Mouse (Mus musculus) neural tube, embryonic 12.5 days (tissue): ENCODE measurements at regions not wholly inside any gene's neighbourhood (a gene's known extent, or its start where the extent isn't known, plus 50 kb on each side); places are given as distances from the start of the nearest gene placed in this dataset.

Source experiments
- ATAC-seq: fragments of 200-750 bp; cut with Nextera tagmentation; 2 replicates; pipeline ENCODE4 v1.8.0; 2017; ENCODE audit warnings: low read depth, mild to moderate bottlenecking, moderate TSS enrichment, moderate library complexity; ENCODE audit not compliant: low FRiP score
- H3K27ac ChIP-seq: fragments of 300-500 bp; sonication (generic); 2 replicates; pipeline ENCODE4 v1.5.1; 2016
- H3K27me3 ChIP-seq: fragments of 300-500 bp; sonication (generic); replicated peaks from 2 replicates; pipeline ENCODE4 v1.6.1; 2016; ENCODE audit warnings: mild to moderate bottlenecking
- H3K36me3 ChIP-seq: fragments of 300-500 bp; sonication (generic); 2 replicates; pipeline ENCODE4 v1.6.1; 2016; ENCODE audit warnings: mild to moderate bottlenecking
- H3K4me1 ChIP-seq: fragments of 300-500 bp; sonication (generic); 2 replicates; pipeline ENCODE4 v1.6.1; 2016
- H3K4me2 ChIP-seq: fragments of 300-500 bp; sonication (generic); replicated peaks from 2 replicates; pipeline ENCODE4 v1.6.1; 2016; ENCODE audit warnings: mild to moderate bottlenecking
- H3K4me3 ChIP-seq: fragments of 300-500 bp; sonication (generic); 2 replicates; pipeline ENCODE4 v1.5.1; 2016
- H3K9ac ChIP-seq: fragments of 300-500 bp; sonication (generic); 2 replicates; pipeline ENCODE4 v1.6.1; 2016; ENCODE audit warnings: mild to moderate bottlenecking
- H3K9me3 ChIP-seq: fragments of 300-500 bp; sonication (generic); 2 replicates; pipeline ENCODE4 v1.6.1; 2016; ENCODE audit warnings: mild to moderate bottlenecking
- WGBS: fragments of 180-500 bp; shearing (Covaris S2); methylation state at CpG from one replicate; pipeline ENCODE4 v1.1.7; 2016; 5-methylcytosine and 5-hydroxymethylcytosine counted together

DNA sequence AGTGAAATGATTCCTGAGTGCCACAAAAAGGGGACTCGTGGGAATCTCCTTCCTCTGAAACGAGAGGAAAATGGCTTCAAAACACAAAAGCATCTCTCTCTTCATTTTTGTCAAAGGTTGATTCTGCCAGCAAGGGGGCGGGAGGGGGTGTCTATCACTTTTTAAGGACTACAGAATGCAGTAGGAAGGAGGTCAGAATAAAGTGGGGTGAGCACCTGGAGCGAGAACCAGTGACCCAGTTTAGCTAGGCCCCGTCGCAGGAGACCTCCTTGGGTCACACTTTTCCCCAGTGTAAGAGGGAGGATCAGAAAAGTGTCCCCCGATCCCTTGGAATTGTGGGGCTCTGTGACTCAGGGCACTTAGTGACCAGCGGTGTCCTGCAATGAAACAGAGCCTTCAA lies 133.1 kb downstream of the Tgfb2 start:
- no peak overlapping the region for H3K4me2 ChIP-seq
- no peaks in the 10 kb centered on the region for H3K9me3 ChIP-seq
- H3K27ac ChIP-seq, result no peak overlapping the region
- H3K36me3 ChIP-seq, result no peaks in the 10 kb centered on the region
- no peak overlapping the region for H3K4me3 ChIP-seq
- no peaks in the 10 kb centered on the region for H3K4me1 ChIP-seq
- no peak overlapping the region for H3K9ac ChIP-seq
- H3K27me3 ChIP-seq, result no peaks in the 10 kb centered on the region
- 91% methylated on average over 8 of the region's 8 CpGs for WGBS
- ATAC-seq, result no peak

DNA sequence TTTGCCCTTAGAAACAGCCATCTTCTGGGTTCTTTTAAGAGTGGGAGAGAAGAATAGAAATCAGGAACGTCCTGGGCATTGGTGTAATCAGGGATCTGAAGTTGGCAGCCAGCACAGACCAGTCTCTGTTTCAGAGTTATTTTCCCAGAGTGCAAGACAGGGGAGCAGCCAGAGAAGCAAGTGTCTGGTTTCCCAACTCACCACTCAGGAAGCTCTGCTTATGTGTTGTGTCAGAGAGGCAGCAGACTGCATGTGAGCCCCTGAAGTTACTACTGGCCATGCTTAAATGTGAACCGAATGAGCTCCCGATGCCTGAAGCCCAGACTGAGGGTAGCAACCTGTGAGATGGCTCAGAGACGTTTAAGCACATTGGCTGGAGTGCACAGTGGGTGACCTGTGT lies 133.7 kb downstream of the Tgfb2 start:
- H3K4me3 ChIP-seq, result no peak overlapping the region
- WGBS, result 80% methylated on average over 4 of the region's 4 CpGs
- no peaks in the 10 kb centered on the region for H3K9me3 ChIP-seq
- no peak overlapping the region for H3K27ac ChIP-seq
- no peaks in the 10 kb centered on the region for H3K36me3 ChIP-seq
- ATAC-seq, result no peak
- no peak overlapping the region for H3K9ac ChIP-seq
- H3K4me1 ChIP-seq, result no peaks in the 10 kb centered on the region
- H3K27me3 ChIP-seq, result no peaks in the 10 kb centered on the region
- H3K4me2 ChIP-seq, result no peak overlapping the region

DNA sequence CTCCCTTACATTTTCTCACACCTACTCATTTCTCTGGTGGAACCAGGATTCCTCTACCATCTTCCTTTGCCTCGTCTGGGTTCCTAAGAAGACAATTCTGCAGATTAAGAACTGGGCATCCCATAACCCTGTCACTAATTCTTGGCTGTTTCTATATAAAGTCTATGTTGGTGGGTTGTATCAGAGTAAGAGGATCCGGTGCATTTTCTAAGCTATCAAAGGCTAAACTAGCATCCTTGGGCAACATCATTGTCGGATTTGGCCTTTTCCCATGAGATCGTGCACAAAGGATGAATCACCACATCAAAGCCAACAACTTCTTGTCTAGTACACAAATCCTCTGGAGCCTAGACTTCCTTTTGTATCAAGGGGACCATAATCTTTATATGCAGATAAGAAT lies 137.3 kb downstream of the Tgfb2 start:
- Histone ChIP-seq H3K36me3 (no peaks in the 10 kb centered on the region), H3K9me3 (no peaks in the 10 kb centered on the region), H3K4me1 (0 out of 2 replicates have a peak, but pooled peaks cover 4% of the 10 kb centered on the region), H3K4me3 (no peak overlapping the region), H3K9ac (no peak overlapping the region), H3K27ac (no peak overlapping the region), H3K4me2 (no peak overlapping the region), H3K27me3 (no peaks in the 10 kb centered on the region)
- WGBS, result 91% methylated on average over 4 of the region's 4 CpGs
- no peak for ATAC-seq

DNA sequence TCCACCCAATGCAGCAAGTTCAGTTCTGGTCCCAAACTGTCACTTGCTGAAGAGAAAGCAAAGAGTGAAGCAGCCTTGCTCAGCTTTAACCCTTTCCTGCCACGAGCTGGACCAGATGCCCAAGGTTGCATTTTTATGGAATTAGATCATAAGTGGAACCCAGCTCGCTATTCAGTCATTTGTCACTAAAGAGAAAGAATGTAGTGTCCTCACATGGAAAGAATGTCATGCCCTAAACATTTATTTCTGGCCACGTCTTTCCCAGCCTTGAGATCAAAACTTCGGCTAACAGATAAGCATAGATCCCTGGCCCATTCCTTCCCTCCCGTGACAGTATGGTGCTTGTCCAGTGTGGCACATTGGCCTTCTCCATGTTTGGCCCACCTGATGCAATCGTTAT lies 137.7 kb downstream of the Tgfb2 start:
- Histone ChIP-seq H3K27me3 (no peaks in the 10 kb centered on the region), H3K4me2 (no peak overlapping the region), H3K36me3 (no peaks in the 10 kb centered on the region), H3K4me1 (0 out of 2 replicates have a peak, but pooled peaks cover 4% of the 10 kb centered on the region), H3K9me3 (no peaks in the 10 kb centered on the region), H3K9ac (no peak overlapping the region), H3K4me3 (no peak overlapping the region), H3K27ac (no peak overlapping the region)
- no peak for ATAC-seq
- WGBS, result 76% methylated on average over 6 of the region's 6 CpGs

DNA sequence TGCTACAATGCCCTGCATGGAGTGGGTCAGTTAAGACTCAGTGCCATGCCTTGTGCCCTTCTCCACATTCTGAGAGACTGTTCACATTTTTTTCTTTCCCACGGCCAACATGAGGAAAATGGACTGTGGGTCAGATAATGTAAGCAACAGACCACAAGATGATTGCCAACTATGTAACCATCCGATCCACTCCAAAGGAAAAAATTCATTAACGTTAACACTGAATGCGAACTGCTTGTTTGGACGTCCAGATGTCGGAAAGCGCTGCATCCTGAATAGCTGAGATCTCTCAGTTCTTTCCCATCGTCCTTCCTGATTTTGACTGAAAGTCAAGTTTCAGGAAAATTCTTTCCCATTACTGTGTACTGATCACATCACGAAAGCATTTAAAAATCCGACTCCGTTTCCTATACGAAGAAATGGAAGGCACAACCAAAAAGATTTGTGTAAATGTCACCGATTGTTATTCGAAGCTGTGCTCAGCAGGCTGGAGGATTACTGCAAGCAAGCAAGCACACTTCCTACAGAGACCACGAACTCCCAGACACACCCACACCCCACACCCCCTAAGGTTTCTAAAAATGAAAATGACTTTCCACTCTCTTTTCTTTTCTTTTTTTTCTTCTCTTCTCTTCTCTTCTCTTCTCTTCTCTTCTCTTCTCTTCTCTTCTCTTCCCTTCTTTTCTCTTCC lies 138.5 kb downstream of the Tgfb2 start:
- Histone ChIP-seq H3K9ac (no peak overlapping the region), H3K4me1 (0 out of 2 replicates have a peak, but pooled peaks cover 4% of the 10 kb centered on the region), H3K27ac (no peak overlapping the region), H3K27me3 (no peaks in the 10 kb centered on the region), H3K4me2 (no peak overlapping the region), H3K4me3 (no peak overlapping the region), H3K36me3 (no peaks in the 10 kb centered on the region), H3K9me3 (no peaks in the 10 kb centered on the region)
- ATAC-seq, result no peak
- WGBS, result 33% methylated on average over 15 of the region's 15 CpGs

DNA sequence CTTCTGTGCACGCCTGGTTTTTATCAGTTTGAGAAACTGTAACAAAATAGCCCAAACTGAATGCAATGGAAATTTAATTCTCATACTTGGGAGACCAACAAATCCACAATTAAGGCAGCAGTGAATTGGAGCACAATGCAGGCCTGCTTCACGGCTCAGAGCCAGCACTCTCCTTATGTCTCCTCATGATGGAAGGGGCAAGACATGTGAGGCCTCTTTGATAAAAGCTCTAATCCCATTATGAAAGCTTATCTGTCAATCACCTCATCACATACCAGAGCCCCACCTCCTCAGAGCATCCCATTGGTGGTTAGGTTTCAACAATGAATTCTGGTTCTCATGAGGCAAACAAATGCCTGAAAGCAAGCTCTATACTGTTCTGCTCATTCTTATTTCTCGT lies 143.8 kb downstream of the Tgfb2 start:
- no peaks in the 10 kb centered on the region for H3K9me3 ChIP-seq
- H3K27me3 ChIP-seq, result no peaks in the 10 kb centered on the region
- H3K36me3 ChIP-seq, result no peaks in the 10 kb centered on the region
- WGBS, result 74% methylated on average over 3 of the region's 3 CpGs
- no peak for ATAC-seq
- no peak overlapping the region for H3K9ac ChIP-seq
- H3K4me3 ChIP-seq, result no peak overlapping the region
- H3K27ac ChIP-seq, result no peak overlapping the region
- H3K4me1 ChIP-seq, result 0 out of 2 replicates have a peak, but pooled peaks cover 4% of the 10 kb centered on the region
- no peak overlapping the region for H3K4me2 ChIP-seq

DNA sequence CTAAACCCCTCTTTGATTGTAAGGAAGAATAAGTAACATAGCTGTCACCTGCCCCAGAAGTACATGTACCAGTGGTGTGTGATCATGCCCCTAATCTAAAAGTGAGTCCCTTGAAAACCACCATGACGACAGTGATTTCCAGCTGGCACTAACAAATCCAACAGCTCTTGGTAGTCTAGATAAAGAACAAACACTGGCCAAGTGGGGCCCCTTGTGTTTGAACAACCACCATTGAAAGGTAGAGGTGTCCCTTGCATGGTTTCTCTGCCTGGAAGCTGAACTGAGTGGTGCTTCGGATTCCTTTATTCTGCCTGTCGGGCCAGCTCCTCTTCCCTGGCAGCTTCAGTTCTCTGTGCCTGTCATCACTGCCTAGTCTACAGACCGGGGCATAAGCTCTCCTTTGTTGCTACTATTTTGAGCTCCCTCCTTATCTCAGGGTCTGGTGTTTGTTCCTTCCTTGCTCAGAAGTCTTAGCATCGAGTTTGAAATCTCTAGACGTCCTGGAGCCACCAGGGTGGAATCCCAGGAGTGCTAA lies 150.3 kb downstream of the Tgfb2 start:
- Histone ChIP-seq H3K9ac (no peak overlapping the region), H3K27ac (no peak overlapping the region), H3K4me2 (no peak overlapping the region), H3K9me3 (no peaks in the 10 kb centered on the region), H3K4me3 (no peak overlapping the region), H3K4me1 (no peaks in the 10 kb centered on the region), H3K27me3 (no peaks in the 10 kb centered on the region), H3K36me3 (no peaks in the 10 kb centered on the region)
- no peak for ATAC-seq
- 76% methylated on average over 6 of the region's 6 CpGs for WGBS

DNA sequence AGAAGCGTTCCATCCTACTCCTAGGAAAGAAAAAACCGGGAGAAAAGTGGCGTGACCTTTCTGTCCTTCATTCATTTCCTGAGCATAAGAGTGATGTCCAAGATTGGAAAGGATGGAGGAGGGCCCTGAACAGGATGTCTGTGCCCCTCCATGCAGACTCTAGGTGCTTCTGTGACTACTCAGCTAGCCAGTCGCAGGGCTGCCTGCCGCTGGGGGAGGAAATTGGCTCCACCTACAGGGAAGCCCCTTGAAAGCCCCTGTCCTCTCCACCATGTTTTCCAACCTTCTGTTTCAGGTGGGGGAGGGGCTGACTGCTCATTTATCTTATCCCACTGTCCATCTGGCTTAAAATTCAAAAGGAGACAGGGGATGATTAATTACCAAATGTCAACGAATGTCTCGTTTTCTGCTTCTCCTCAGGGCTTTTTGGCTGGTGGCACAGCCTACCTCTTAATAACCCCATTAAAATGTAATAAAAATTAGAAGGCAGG lies 151.2 kb downstream of the Tgfb2 start:
- Histone ChIP-seq H3K27ac (no peak overlapping the region), H3K4me2 (no peak overlapping the region), H3K36me3 (no peaks in the 10 kb centered on the region), H3K27me3 (no peaks in the 10 kb centered on the region), H3K9ac (no peak overlapping the region), H3K4me3 (no peak overlapping the region), H3K9me3 (no peaks in the 10 kb centered on the region), H3K4me1 (no peaks in the 10 kb centered on the region)
- WGBS, result 69% methylated on average over 7 of the region's 7 CpGs
- no peak for ATAC-seq

DNA sequence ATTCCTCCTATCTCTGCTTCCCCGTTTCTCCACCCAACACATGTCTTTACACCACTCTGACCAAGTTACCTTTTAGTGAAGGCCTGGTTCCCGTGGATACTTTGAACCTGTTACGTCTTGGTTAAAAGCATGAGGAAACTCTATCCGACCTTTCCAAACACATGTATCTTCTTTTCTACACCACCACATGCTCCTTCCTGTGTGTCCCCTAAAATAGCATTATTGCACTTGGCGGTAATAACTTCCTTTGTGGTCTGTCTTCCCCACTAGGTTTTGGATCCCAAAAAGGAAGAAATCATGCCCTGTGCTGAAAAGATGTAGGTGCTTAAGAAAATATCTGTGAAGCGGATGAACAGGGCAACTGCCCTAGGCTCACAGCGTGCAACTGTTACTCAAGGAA lies 153.1 kb downstream of the Tgfb2 start:
- no peak overlapping the region for H3K4me2 ChIP-seq
- H3K27me3 ChIP-seq, result no peaks in the 10 kb centered on the region
- no peak overlapping the region for H3K4me3 ChIP-seq
- H3K9me3 ChIP-seq, result no peaks in the 10 kb centered on the region
- no peak for ATAC-seq
- WGBS, result 91% methylated on average over 7 of the region's 7 CpGs
- no peak overlapping the region for H3K9ac ChIP-seq
- H3K36me3 ChIP-seq, result no peaks in the 10 kb centered on the region
- no peaks in the 10 kb centered on the region for H3K4me1 ChIP-seq
- no peak overlapping the region for H3K27ac ChIP-seq

DNA sequence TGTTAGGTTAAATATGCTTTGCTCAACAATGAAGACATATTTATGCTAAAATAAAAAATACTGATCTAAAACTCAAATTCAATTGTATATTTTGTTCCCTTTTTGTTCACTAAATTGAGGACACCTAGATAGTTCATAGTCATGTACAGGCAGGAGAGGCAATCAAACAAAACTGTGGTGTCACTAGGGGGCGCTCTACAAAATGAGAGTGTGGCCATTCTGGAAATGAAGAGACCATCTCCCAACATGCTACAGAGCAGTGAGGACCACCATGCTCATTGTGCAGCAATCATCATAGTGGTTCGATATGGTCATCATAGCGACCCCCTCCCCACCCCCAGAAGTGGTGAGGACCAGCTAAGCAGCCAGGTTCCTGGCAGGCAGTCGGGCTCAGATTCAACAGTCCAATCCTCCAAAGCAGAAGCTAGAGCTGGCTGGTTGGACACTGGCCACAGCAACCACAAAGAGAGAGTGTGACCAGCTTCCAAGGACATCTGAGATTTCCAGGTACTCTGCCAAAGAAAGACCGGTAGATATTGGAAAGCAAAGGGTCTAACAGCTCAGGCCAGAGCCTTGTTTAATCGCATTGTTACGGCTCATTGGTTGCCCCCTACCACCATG lies 155.4 kb downstream of the Tgfb2 start:
- Histone ChIP-seq H3K9ac (no peak overlapping the region), H3K4me3 (no peak overlapping the region), H3K27ac (no peak overlapping the region), H3K9me3 (no peaks in the 10 kb centered on the region), H3K36me3 (no peaks in the 10 kb centered on the region), H3K27me3 (no peaks in the 10 kb centered on the region), H3K4me1 (0 out of 2 replicates have a peak, but pooled peaks cover 5% of the 10 kb centered on the region), H3K4me2 (no peak overlapping the region)
- 87% methylated on average over 7 of the region's 7 CpGs for WGBS
- ATAC-seq, result no peak

DNA sequence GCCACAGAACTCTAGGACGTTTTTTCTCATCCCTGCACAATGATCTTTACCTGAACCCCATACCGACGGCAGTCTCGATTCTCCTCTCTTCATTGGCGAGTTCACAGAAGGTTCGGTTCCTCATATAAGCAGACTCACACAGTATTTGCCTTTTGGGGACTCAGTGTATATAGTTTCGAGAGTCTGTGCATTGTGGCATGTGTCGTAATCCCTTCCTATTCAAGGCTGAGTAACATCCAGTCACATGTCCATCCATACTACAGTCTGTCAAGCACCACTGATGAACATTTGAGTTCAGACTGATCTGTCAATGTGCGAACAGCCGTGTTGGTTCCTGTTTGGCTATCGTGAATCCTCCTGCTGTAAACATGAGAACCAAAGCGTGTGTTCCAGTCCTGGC lies 156.6 kb downstream of the Tgfb2 start:
- no peak overlapping the region for H3K9ac ChIP-seq
- ATAC-seq, result no peak
- no peaks in the 10 kb centered on the region for H3K27me3 ChIP-seq
- 95% methylated on average over 12 of the region's 12 CpGs for WGBS
- H3K36me3 ChIP-seq, result no peaks in the 10 kb centered on the region
- H3K4me2 ChIP-seq, result no peak overlapping the region
- H3K27ac ChIP-seq, result no peak overlapping the region
- H3K9me3 ChIP-seq, result no peaks in the 10 kb centered on the region
- no peak overlapping the region for H3K4me3 ChIP-seq
- H3K4me1 ChIP-seq, result 0 out of 2 replicates have a peak, but pooled peaks cover 5% of the 10 kb centered on the region

DNA sequence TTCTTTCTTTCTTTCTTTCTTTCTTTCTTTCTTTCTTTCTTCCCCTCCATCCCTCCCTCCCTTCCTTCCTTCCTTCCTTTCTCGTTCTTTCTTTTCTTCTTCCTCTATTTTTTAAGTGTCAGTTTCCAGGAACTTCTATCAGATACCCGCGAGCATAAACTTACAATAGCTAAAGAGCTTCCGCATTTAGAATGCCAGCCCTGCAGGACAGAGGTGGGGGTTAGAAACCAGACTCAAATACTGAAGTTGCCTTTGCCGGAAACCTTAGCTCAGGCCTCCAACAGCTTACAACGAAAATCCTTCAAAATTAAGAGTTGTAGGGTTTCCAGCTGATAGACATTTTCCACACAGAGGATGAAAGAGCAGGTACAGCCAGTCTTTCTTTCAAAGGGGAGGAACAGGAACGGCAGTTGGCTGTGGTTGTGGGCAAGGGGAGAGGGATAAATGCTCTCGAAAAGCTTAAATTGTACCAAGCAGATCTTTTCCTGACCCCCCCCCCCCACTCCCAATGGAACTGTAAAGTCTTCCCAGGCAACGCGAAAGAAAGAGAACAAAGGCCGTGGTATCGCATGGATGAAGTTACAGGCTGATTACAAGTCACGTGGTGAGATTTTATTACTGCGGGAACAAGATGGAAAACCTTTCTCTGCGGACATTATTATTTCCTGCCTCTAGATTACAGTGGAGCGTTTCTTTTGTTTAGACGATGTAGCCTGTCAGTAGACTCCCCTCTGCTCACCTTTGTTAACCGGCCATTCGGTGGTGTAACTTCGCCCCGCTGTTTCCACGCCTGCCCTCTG lies 159.2 kb downstream of the Tgfb2 start:
- Histone ChIP-seq H3K4me1 (0 out of 2 replicates have a peak, but pooled peaks cover 5% of the 10 kb centered on the region), H3K27ac (no peak overlapping the region), H3K9ac (no peak overlapping the region), H3K4me2 (peak overlapping the region; percentile 28), H3K9me3 (no peaks in the 10 kb centered on the region), H3K4me3 (no peak overlapping the region), H3K36me3 (no peaks in the 10 kb centered on the region), H3K27me3 (no peaks in the 10 kb centered on the region)
- WGBS, result 41% methylated on average over 22 of the region's 22 CpGs
- peak; percentile 84 for ATAC-seq
